11 mouse cellular contexts compared by ENCODE assay signal in genomic region chr2:32077744-32078143, GRCm38 (mm10). TPM values are rescaled to one million over a fixed set of nuclear protein-coding genes. Genes with fewer than 3 reads are reported as not detected.
DNase-seq lines count a peak whose midpoint lies in the region; ATAC-seq and TF ChIP-seq lines count a peak whose summit lies in the region.
"Had no signal": no experiment of that assay in that cellular context is flagged by ENCODE, and none has a peak within 500 bp of the region (broad histone marks: within the 10 kb centered on the region; RNA-seq: fewer than 3 reads in every experiment).

No protein-coding gene starts in this region.

- no peak for DNase-seq in forebrain, embryonic 10.5 days (ENCODE audit: extremely low spot score, low spot score)
- no peak for DNase-seq in kidney, postnatal 0 days (ENCODE audit: low spot score)
- no peak for DNase-seq in kidney, postnatal 14 days
- DNase-seq in liver, embryonic 13.5 days = no peak
- DNase-seq in adrenal gland, adult 2 months = no peak
- DNase-seq in left cerebral cortex, postnatal 36 days (ENCODE audit: low spot score in 2 of 2) = no peak
- DNase-seq: layer of hippocampus, adult 9-11 months had no signal

- no peak for ATAC-seq in forebrain, embryonic 15.5 days (replicated peaks)
- no peak for ATAC-seq in kidney, postnatal 0 days (replicated peaks; ENCODE audit: low FRiP score, low read depth)
- no peak for ATAC-seq in liver, embryonic 13.5 days (ENCODE audit: low read depth)
- ATAC-seq: forebrain, embryonic 13.5 days had no signal

- no peaks in the 10 kb centered on the region for H3K36me3 ChIP-seq in forebrain, embryonic 10.5 days (replicated peaks)
- no peaks in the 10 kb centered on the region for H3K36me3 ChIP-seq in forebrain, embryonic 15.5 days
- no peaks in the 10 kb centered on the region for H3K36me3 ChIP-seq in kidney, postnatal 0 days (ENCODE audit: insufficient read depth, low read length)
- H3K36me3 ChIP-seq in E14TG2a.4 (ENCODE audit: insufficient read depth, low read length) = no peaks in the 10 kb centered on the region
- peaks cover 58% of the 10 kb centered on the region for H3K36me3 ChIP-seq in liver, embryonic 13.5 days
- H3K36me3 ChIP-seq: hindbrain, embryonic 12.5 days had no signal

- H3K27ac ChIP-seq in forebrain, embryonic 10.5 days = peak overlapping the region; percentile 65
- no peak overlapping the region for H3K27ac ChIP-seq in forebrain, embryonic 15.5 days (replicated peaks)
- H3K27ac ChIP-seq in kidney, postnatal 0 days = peak overlapping the region; percentile 19; the same call in 1 of the 2 replicates
- peak overlapping the region; percentile 98 for H3K27ac ChIP-seq in liver, embryonic 13.5 days
- H3K27ac ChIP-seq: forebrain, embryonic 13.5 days; hindbrain, embryonic 12.5 days had no signal

- no peaks in the 10 kb centered on the region for H3K9me3 ChIP-seq in forebrain, embryonic 10.5 days
- H3K9me3 ChIP-seq in forebrain, embryonic 15.5 days = no peaks in the 10 kb centered on the region
- no peaks in the 10 kb centered on the region for H3K9me3 ChIP-seq in kidney, postnatal 0 days (replicated peaks; ENCODE audit: low read length)
- H3K9me3 ChIP-seq in E14TG2a.4 (ENCODE audit: low read length) = no peaks in the 10 kb centered on the region
- H3K9me3 ChIP-seq in liver, embryonic 13.5 days (replicated peaks) = no peaks in the 10 kb centered on the region
- H3K9me3 ChIP-seq: forebrain, embryonic 13.5 days; hindbrain, embryonic 12.5 days had no signal

- no peak for TF ChIP-seq CTCF in kidney, postnatal 0 days (IDR thresholded peaks at IDR 0.05; ENCODE audit: low read depth)
- TF ChIP-seq CTCF in E14TG2a.4 (conservative IDR thresholded peaks at IDR 0.05; ENCODE audit: low read length) = no peak

- H3K4me3 ChIP-seq in forebrain, embryonic 10.5 days = no peak overlapping the region
- no peak overlapping the region for H3K4me3 ChIP-seq in forebrain, embryonic 15.5 days
- no peak overlapping the region for H3K4me3 ChIP-seq in kidney, postnatal 0 days (replicated peaks; ENCODE audit: low read depth, low read length)
- peak overlapping the region; percentile 57 for H3K4me3 ChIP-seq in E14TG2a.4 (replicated peaks; ENCODE audit: low read length)
- H3K4me3 ChIP-seq in liver, embryonic 13.5 days (replicated peaks) = peak overlapping the region; percentile 85; the same call in 1 of the 2 replicates
- H3K4me3 ChIP-seq: forebrain, embryonic 13.5 days; hindbrain, embryonic 12.5 days had no signal

- no peak overlapping the region for H3K4me2 ChIP-seq in forebrain, embryonic 15.5 days (replicated peaks)
- H3K4me2 ChIP-seq in kidney, postnatal 0 days (ENCODE audit: low read length) = no peak overlapping the region
- peak overlapping the region; percentile 100 for H3K4me2 ChIP-seq in liver, embryonic 13.5 days
- H3K4me2 ChIP-seq: forebrain, embryonic 13.5 days; hindbrain, embryonic 12.5 days had no signal

- H3K9ac ChIP-seq in forebrain, embryonic 15.5 days (replicated peaks) = no peak overlapping the region
- no peak overlapping the region for H3K9ac ChIP-seq in kidney, postnatal 0 days (ENCODE audit: low read depth, low read length)
- H3K9ac ChIP-seq in liver, embryonic 13.5 days = peak overlapping the region; percentile 94
- H3K9ac ChIP-seq: forebrain, embryonic 13.5 days; hindbrain, embryonic 12.5 days had no signal

- intact Hi-C loops in left cerebral cortex, postnatal 36 days (cut with DNase I) = no loop called here

- peaks cover 25% of the 10 kb centered on the region for H3K4me1 ChIP-seq in forebrain, embryonic 10.5 days
- H3K4me1 ChIP-seq in forebrain, embryonic 15.5 days = no peaks in the 10 kb centered on the region
- H3K4me1 ChIP-seq in kidney, postnatal 0 days (replicated peaks; ENCODE audit: insufficient read depth, low read length) = no peaks in the 10 kb centered on the region
- H3K4me1 ChIP-seq in E14TG2a.4 (replicated peaks; ENCODE audit: low read depth, low read length) = peaks cover 80% of the 10 kb centered on the region
- H3K4me1 ChIP-seq in liver, embryonic 13.5 days (replicated peaks) = peaks cover 81% of the 10 kb centered on the region
- H3K4me1 ChIP-seq: forebrain, embryonic 13.5 days had no signal

- H3K27me3 ChIP-seq in forebrain, embryonic 10.5 days (ENCODE audit: poor library complexity, severe bottlenecking) = peaks cover 32% of the 10 kb centered on the region
- peaks cover 13% of the 10 kb centered on the region for H3K27me3 ChIP-seq in forebrain, embryonic 15.5 days
- H3K27me3 ChIP-seq in kidney, postnatal 0 days (ENCODE audit: insufficient read depth, low read length) = 0 out of 2 replicates have a peak, but pooled peaks cover 7% of the 10 kb centered on the region
- H3K27me3 ChIP-seq in E14TG2a.4 (ENCODE audit: insufficient read depth, low read length) = peaks cover 15% of the 10 kb centered on the region
- no peaks in the 10 kb centered on the region for H3K27me3 ChIP-seq in liver, embryonic 13.5 days

- 87% methylated on average over 10 of the region's 10 CpGs for WGBS in forebrain, embryonic 10.5 days
- WGBS in forebrain, embryonic 15.5 days = 82% methylated on average over 10 of the region's 10 CpGs
- 74% methylated on average over 10 of the region's 10 CpGs for WGBS in kidney, postnatal 0 days
- 81% methylated on average over 10 of the region's 10 CpGs for WGBS in liver, embryonic 13.5 days (ENCODE audit: insufficient replicate concordance)

RNA-seq across cellular contexts. Expression of gene Fam78a, which starts 6.9 kb away (rescaled TPM):
- polyA plus RNA-seq in forebrain, embryonic 10.5 days (2016; fragmentation: Nextera tagmentation; extraction: Ambion mirVana) = 1.3 and 1.5 TPM in 2 replicates
- 0.46 and 0.54 TPM in 2 replicates for polyA plus RNA-seq in forebrain, embryonic 15.5 days (2015; fragmentation: Nextera tagmentation; extraction: Ambion mirVana)
- 0.79 and 0.82 TPM in 2 replicates for polyA plus RNA-seq in kidney, postnatal 0 days (2015; fragmentation: Nextera tagmentation; extraction: Ambion mirVana)
- polyA plus RNA-seq in liver, embryonic 13.5 days (2015; fragmentation: Nextera tagmentation; extraction: Ambion mirVana) = 10.6 and 13.0 TPM in 2 replicates
- 1 to 10 TPM; 1.5 to 4.8 TPM for total RNA-seq in adrenal gland, adult 2 months (2021)
- 2.6 and 6.5 TPM in 2 replicates for polyA plus RNA-seq in adrenal gland, adult 2 months (2012; rRNA removed)
- 1 to 10 TPM; 3.7 to 8.8 TPM for total RNA-seq in left cerebral cortex, postnatal 36 days (2021)

RNA-seq across cellular contexts. Expression of gene Plpp7, which starts 17.6 kb away (rescaled TPM):
- polyA plus RNA-seq in forebrain, embryonic 10.5 days (2016; fragmentation: Nextera tagmentation; extraction: Ambion mirVana) = 4.8 and 5.3 TPM in 2 replicates
- 16.4 and 17.0 TPM in 2 replicates for polyA plus RNA-seq in forebrain, embryonic 15.5 days (2015; fragmentation: Nextera tagmentation; extraction: Ambion mirVana)
- 4.5 and 4.7 TPM in 2 replicates for polyA plus RNA-seq in kidney, postnatal 0 days (2015; fragmentation: Nextera tagmentation; extraction: Ambion mirVana)
- 2.0 and 2.2 TPM in 2 replicates for polyA plus RNA-seq in liver, embryonic 13.5 days (2015; fragmentation: Nextera tagmentation; extraction: Ambion mirVana)
- total RNA-seq in adrenal gland, adult 2 months (2021) = 1 to 10 TPM; 4.0 to 4.2 TPM
- 35.8 and 42.0 TPM in 2 replicates for polyA plus RNA-seq in adrenal gland, adult 2 months (2012; rRNA removed)
- total RNA-seq in left cerebral cortex, postnatal 36 days (2021) = 10 to 100 TPM; 27.3 to 33.7 TPM

Comparison
In these comparisons a context has a peak if more than half of its experiments do, and no peak if none do; other contexts are left out.
1. H3K4me3 ChIP-seq: peak in E14TG2a.4 (single experiment) and liver, embryonic 13.5 days (single experiment); none in forebrain, embryonic 10.5 days (single experiment), forebrain, embryonic 15.5 days (single experiment) and kidney, postnatal 0 days (single experiment).